Mouse (Mus musculus) kidney, postnatal 14 days (tissue): ENCODE measurements around the gene Mrgprf.

ENCODE experiments used
- DNase-seq: peaks from one replicate; pipeline ENCODE4 v3.0.0; 2022; ENCODE audit warnings: mixed read lengths

Gene Mrgprf

GRCm38 (mm10) chr7:145301341-145302005, 845 bp downstream of the Mrgprf start:
- DNase-seq, result no peak

DNA sequence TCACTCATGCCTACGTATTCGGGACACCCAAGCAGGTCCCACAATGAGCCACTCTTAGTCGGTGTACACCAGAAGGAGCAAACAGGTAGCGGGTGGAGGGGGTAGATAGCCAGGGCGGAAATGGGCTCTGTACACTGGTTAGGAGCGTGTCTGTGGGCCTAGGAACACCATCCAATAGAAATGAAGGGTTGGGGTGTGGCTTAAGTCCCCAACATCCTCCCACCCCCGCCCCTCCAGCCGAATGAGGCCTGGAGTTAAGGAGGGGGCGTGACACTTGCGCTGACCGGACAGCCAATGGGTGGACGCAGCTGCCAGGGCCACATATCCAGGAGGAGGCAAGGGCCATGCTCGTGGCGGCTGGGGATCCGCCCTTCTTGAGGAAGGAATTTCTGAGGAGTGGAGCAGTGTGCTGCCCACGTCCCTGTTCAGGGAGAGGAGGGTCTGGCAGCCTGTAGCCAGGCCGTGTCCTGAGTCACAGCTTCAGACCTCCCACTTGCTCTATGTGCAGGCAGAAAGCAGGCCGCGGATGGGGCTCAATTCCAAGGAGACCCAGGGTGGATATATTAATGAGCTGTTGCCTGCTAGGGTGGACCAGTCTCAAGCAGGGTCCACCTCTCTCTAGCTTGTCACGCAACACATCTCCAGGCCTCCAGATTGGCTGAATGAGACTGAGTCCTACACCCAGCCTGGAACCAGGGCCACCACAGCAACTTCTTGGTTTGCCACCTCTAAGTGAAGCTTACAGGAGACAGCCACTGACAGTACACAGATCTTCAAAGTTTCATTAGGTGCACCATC, 2.1 kb downstream of the Mrgprf start:
- DNase-seq, result peak; percentile 81

- DNase-seq, result no peak
Observed at GRCm38 (mm10) chr7:145304153-145304552, 3.5 kb downstream of the Mrgprf start.

DNA sequence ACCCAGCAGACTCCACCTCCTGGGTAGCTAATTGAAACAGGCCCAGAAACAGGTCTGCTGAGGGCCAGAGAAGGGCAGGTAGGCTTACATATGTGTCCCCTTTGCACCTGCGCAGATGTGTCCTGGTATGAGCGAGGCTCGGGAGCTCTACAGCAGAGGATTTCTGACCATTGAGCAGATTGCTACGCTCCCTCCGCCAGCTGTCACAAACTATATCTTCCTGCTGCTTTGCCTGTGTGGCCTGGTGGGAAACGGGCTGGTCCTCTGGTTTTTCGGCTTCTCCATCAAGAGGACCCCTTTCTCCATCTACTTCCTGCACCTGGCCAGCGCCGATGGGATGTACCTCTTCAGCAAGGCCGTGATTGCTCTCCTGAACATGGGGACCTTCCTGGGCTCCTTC, 7.0 kb downstream of the Mrgprf start:
- DNase-seq, result no peak

- no peak for DNase-seq
Observed at GRCm38 (mm10) chr7:145308061-145308675, 7.5 kb downstream of the Mrgprf start.

GRCm38 (mm10) chr7:145308866-145309265, 8.2 kb downstream of the Mrgprf start:
- no peak for DNase-seq

DNA sequence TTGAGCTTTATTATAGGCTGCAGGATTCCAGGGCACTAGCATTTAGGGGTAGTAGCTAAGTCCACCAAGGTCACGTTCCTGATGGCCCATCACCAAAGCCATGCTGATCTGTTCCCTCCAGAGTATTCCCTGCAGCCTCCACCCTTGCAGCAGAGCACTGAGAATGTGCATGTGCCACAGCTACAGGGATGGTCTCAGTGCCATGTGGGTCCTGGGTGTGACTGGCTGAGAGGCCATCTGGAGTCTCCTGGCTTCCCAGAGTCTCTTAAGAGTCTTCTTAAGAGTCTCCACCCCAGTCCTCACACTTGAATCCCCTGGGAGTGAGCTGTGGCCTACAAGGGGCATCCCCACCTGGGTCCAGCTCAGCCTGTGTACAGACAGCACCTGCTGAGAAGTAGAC, 9.2 kb downstream of the Mrgprf start:
- no peak for DNase-seq

- no peak for DNase-seq
Observed at GRCm38 (mm10) chr7:145310526-145310925, 9.9 kb downstream of the Mrgprf start.

- DNase-seq, result no peak
Observed at GRCm38 (mm10) chr7:145312137-145312536, 11.5 kb downstream of the Mrgprf start.

DNA sequence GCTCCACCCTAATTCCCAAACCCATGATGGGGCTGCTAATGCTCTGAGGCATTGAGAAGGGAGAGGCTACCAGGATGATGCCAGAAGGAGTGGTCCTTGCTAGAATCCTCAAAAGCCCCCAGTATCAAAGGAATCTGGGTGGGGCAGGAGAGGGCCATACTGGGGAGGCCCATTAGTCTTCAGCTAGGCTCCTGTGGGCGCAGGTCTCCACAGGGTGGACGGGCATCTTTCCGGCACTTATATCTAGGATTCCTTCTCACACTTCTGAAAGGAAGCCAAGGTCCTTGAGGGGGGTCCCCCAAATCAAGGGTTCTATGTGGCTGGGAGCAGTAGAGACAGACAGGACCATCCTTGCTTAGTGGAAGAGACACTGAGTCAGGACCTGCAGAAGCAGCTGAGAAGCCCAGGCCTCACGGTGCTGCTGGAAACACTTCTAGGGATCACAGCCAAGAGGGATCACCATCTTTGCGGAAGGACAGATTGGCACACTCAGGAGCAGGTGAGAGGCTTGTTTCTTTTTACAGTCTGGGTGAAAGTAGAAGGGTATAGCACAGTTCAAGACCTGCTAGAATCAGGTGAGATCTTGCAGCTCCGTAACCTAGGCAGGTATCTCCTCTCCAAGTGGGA, 14.3 kb downstream of the Mrgprf start, which contains the start of gene Mrgprd:
Gene Mrgprd, plus strand, starts transcription at position 51 of the 627 bp plus-strand sequence.
- DNase-seq, result no peak

DNA sequence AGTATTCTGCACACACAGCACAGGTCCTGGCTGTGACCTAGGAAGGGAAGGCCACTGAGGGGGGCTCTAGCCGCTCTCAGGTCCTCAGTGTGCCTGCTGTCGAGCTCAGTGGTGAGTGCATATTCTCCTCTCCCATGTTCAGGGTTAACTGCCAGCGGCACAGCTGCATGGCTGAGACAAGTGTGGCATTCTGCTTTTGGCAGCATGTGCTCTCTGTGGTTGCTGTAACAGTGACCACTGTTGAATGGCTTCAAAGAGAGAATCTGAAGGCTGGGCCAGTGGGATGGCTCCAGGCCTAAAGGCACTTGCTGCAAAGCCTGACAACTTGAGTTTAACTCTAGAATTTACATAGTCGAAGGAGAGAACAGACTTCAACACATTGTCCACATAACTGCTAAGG, 16.9 kb downstream of the Mrgprf start:
- DNase-seq, result no peak

- no peak for DNase-seq
Observed at GRCm38 (mm10) chr7:145319481-145319880, 18.9 kb downstream of the Mrgprf start.

DNA sequence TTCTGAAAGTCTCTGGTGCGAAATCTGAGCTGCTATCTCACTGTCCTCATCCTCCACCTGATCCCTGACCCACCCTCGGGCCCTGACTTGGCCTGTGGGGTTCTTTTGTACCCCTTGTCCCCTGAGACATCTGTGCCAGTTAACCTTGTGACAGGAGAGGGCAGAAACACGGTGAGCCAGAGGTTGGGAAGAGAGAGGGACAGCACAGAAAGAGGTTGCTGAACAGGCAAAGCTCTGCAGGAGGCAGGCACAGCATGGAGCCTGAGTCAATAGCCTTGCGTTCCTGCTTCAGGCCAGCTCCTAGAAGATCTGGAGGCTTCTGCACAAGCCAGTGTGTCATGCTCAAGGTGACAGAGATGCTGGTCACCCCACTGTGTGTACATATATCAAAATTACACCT, 23.0 kb downstream of the Mrgprf start:
- DNase-seq, result no peak

DNA sequence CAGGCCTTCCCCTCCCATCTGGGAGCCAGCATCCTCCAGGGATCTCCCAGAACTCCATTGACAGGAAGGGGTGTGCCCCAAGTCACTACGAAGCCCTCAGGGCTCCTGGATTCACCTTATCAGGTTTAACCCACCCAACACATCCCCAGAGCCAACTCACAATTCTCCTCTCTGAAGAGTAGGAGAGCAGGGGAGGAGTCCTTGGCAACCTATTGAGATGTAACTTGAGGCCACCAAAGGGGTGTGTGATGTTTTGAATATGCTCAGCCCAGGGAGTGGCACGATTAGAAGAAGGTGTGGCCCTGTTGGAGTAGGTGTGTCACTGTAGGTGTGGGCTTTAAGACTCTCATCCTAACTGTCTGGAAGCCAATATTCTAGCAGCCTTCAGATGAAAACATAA, 25.1 kb downstream of the Mrgprf start:
- no peak for DNase-seq

- no peak for DNase-seq
Observed at GRCm38 (mm10) chr7:145329982-145330381, 29.4 kb downstream of the Mrgprf start.

DNA sequence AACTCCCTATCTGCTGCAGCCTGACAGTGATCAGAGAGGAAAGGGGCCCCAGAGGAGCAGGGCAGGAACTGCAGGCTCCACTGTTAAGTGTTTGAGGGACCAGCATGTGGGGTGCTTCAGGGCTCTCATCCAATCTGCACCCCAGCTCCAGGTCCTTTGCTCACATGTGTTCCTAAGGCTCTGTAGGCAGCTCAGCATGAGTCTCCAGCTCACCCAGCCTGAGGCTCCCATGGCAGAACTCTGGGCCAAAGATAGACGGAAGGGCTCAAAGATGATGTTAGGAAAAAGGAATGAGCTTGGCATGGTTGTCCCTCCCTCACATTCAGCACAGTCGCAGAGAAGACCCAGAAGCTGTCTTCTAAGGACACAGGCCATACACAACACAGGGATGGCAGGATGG, 30.0 kb downstream of the Mrgprf start:
- no peak for DNase-seq

GRCm38 (mm10) chr7:145332376-145333041, 31.9 kb downstream of the Mrgprf start:
- peak; percentile 65 for DNase-seq

GRCm38 (mm10) chr7:145333936-145334335, 33.3 kb downstream of the Mrgprf start:
- DNase-seq, result no peak

DNA sequence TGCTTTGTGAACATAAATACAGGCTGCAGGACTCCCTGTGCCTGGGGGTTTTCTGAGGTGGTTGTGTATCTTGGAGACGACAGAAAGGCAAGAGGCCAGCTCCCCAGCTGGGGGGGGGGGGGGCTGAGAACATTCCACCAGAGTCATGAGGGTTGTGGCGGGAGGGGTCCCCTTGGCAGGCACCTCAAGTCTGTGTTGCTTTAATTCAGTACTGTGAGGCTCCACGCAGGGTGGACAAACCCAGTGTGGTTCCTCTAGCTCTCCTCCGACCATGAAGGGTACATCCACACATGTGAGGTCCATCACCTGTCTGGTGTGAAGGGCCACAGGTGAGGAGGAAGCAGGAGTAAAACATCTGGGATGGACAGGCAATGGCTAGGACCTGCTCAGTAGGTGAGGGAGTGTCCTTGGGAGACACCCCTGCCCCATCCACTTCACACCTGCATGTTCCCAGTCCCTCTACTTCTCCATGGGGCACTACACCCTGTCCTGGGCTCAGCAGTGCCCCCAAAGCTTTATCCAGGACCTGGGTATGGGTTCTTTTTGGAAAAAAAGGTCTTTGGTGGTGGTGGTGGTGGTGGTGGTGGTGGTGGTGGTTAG, 33.9 kb downstream of the Mrgprf start:
- DNase-seq, result no peak

DNA sequence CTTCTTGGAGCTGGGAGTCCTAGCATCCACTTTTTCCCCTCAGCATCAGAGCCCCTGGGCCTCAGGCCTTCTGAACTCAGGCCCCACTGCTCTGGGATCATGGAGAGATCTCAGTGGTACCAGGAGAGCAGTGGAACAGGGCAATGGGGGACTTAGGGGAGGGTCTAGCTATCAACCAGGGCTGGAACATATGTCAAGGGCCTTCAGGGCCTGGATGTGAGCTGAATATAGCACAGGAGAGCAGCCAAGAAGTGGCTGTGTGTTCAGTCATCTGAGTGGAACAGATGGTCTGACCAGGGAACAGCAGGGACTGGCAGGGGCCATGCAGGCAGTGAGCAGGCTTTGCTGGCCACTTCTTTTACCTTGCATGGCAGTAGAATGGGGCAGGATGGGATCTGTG, 34.6 kb downstream of the Mrgprf start:
- no peak for DNase-seq

DNA sequence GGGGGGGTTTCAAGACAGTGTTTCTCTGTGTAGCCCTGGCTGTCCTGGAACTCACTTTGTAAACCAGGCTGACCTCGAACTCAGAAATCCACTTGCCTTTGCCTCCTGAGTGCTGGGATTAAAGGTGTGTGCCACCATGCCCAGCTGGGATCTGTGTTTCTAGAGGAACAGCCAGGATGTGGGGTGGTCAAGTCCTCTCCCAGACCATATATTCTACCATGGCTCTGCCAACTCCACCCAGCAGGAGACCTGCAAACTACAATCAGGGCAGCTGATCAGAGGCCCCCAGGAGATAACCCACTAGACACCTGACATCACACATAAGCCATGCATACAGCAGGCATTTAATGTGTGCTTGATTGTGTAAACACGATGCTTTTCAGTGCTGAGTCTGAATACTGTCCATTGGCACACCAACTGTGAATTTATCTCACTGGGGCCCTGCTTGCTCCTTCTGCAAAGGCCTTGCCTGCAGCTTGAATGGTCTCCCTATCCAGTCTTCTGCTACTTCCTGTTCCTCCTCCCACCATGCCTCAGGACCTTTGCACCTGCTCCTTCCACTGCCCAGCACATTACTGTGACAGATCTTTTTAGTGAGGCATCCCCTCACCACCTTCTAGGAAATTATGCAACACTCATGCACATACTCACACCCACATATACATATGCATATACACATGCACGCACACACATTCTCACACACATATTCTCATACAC, 35.1 kb downstream of the Mrgprf start:
- no peak for DNase-seq

GRCm38 (mm10) chr7:145337889-145338288, 37.3 kb downstream of the Mrgprf start:
- no peak for DNase-seq
